Mouse (Mus musculus) limb, embryonic 10.5 days (tissue): Measurements from ENCODE around the gene Cilp. TPM values are rescaled to one million over a fixed set of nuclear protein-coding genes. Genes with fewer than 3 reads are reported as not detected.
"Not testable (repeated sequence)": the region's sequence is repeated elsewhere in the genome, so short reads cannot be mapped to it uniquely, and the experiment has no call there.

Experiments used
- DNase-seq: peaks from one replicate; pipeline ENCODE4 v3.0.0-alpha.2; 2017; ENCODE audit warnings: low spot score
- H3K27ac ChIP-seq: fragments of 300-500 bp; sonication (generic); 2 replicates; pipeline ENCODE4 v1.5.1; 2016; ENCODE audit warnings: mild to moderate bottlenecking
- H3K27me3 ChIP-seq: fragments of 300-500 bp; sonication (generic); 2 replicates; pipeline ENCODE4 v1.6.1; 2016; ENCODE audit warnings: low read depth, mild to moderate bottlenecking; ENCODE audit not compliant: poor library complexity, severe bottlenecking
- H3K36me3 ChIP-seq: fragments of 300-500 bp; sonication (generic); 2 replicates; pipeline ENCODE4 v1.6.1; 2016; ENCODE audit warnings: mild to moderate bottlenecking, moderate library complexity
- H3K4me1 ChIP-seq: fragments of 300-500 bp; sonication (generic); 2 replicates; pipeline ENCODE4 v1.6.1; 2016
- H3K4me3 ChIP-seq: fragments of 300-500 bp; sonication (generic); 2 replicates; pipeline ENCODE4 v1.5.1; 2016; ENCODE audit warnings: mild to moderate bottlenecking, moderate library complexity
- H3K9me3 ChIP-seq: fragments of 300-500 bp; sonication (generic); replicated peaks from 2 replicates; pipeline ENCODE4 v1.6.1; 2016; ENCODE audit warnings: mild to moderate bottlenecking
- WGBS: fragments of 180-500 bp; shearing (Covaris S2); methylation state at CpG from one replicate; pipeline ENCODE4 v1.1.7; 2016; 5-methylcytosine and 5-hydroxymethylcytosine counted together
- polyA plus RNA-seq: library from polyadenylated mRNA; unstranded; fragments of >200 nt; fragmentation: Nextera tagmentation; extraction: Ambion mirVana; gene quantifications from 2 replicates; pipeline ENCODE4 v1.2.1, GENCODE M21; 2016

The Cilp gene
- polyA plus RNA-seq, 1 experiment from 2014 or later: 0.06 TPM

GRCm38 (mm10) chr9:65288252-65288651 is 23.3 kb downstream of the Cilp start:
- not testable (repeated sequence) for H3K9me3 ChIP-seq, H3K36me3 ChIP-seq, H3K27me3 ChIP-seq, DNase-seq, H3K4me1 ChIP-seq, H3K4me3 ChIP-seq, H3K27ac ChIP-seq
- 90% methylated on average over 5 of the region's 5 CpGs for WGBS

DNA sequence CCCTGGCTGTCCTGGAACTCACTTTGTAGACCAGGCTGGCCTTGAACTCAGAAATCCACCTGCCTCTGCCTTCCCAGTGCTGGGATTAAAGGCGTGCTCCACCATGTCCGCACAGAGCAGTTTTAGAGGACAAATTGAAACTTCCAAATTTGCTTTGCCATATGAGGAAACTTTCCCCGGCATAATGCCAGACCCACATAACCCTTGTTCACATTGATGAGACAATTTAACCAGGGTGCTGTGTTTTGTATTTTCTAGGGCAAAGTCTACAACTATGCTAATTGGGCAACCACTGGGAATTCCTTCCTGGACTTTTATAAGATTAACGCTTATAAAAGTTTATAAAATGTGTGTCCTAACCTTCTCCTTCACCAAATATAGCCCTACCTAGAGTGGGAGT is 25.0 kb downstream of the Cilp start:
- Histone ChIP-seq H3K9me3 (no peaks in the 10 kb centered on the region), H3K27me3 (no peaks in the 10 kb centered on the region), H3K36me3 (no peaks in the 10 kb centered on the region), H3K4me3 (no peak overlapping the region), H3K27ac (no peak overlapping the region), H3K4me1 (peaks cover 10% of the 10 kb centered on the region)
- no peak for DNase-seq
- WGBS: 92% methylated on average over 4 of the region's 4 CpGs

DNA sequence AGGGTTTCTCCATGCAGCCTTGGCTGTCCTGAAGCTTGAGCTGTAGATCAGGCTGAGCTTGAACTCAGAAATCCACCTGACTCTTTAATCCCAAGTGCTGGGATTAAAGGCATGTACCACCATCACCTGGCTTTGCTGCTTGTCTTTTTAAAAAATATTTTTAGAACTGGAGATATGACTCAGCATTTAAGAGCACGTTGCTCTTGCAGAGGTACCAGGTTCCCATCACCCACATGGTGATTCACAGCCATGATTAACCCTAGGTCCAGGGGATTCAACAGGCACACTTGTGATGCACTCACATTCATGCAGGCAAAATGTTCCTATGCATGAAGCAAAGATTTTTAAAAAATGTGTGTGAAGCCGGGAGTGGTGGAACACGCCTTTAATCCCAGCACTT is 27.4 kb downstream of the Cilp start:
- Histone ChIP-seq H3K27ac (no peak overlapping the region), H3K36me3 (peaks cover 11% of the 10 kb centered on the region), H3K4me1 (peaks cover 19% of the 10 kb centered on the region), H3K4me3 (no peak overlapping the region), H3K27me3 (no peaks in the 10 kb centered on the region), H3K9me3 (no peaks in the 10 kb centered on the region)
- no peak for DNase-seq
- 91% methylated on average over 3 of the region's 3 CpGs for WGBS

- no peak for DNase-seq
- peaks cover 17% of the 10 kb centered on the region for H3K36me3 ChIP-seq
- H3K9me3 ChIP-seq: no peaks in the 10 kb centered on the region
- peak overlapping the region; percentile 86 for H3K4me3 ChIP-seq
- H3K27ac ChIP-seq: peak overlapping the region; percentile 90
- peaks cover 19% of the 10 kb centered on the region for H3K4me1 ChIP-seq
- H3K27me3 ChIP-seq: no peaks in the 10 kb centered on the region
- WGBS: 32% methylated on average over 5 of the region's 5 CpGs
Measured at GRCm38 (mm10) chr9:65293119-65293518, 28.1 kb downstream of the Cilp start.

DNA sequence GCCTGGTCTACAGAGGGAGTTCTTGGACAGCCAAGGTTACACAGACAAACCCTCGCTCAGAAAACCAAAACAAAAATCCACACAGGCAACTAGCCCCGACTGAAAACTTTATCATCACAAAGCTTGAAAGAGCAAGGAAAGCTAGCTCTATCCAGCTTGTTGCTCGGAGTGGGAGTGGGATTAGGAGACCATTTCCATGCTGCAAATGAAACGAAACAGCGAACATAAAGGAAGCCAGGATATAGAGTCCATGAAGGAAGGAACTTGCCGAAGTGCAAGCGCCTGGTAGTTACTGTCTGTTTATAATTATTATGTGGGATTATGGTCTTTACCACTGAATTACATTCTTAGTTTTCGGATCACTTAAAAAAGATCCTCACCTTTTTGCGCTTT is 28.6 kb downstream of the Cilp start:
- Histone ChIP-seq H3K27ac (peak overlapping the region; percentile 90), H3K36me3 (peaks cover 17% of the 10 kb centered on the region), H3K4me1 (peaks cover 19% of the 10 kb centered on the region), H3K9me3 (no peaks in the 10 kb centered on the region), H3K4me3 (peak overlapping the region; percentile 86), H3K27me3 (no peaks in the 10 kb centered on the region)
- 2% methylated on average over 9 of the region's 9 CpGs for WGBS
- DNase-seq: peak; percentile 43

- peak within 1 kb of the TSS; percentile 90 for H3K27ac ChIP-seq
- peaks cover 17% of the 10 kb centered on the region for H3K36me3 ChIP-seq
- peaks cover 19% of the 10 kb centered on the region for H3K4me1 ChIP-seq
- no peaks in the 10 kb centered on the region for H3K9me3 ChIP-seq
- no peaks in the 10 kb centered on the region for H3K27me3 ChIP-seq
- DNase-seq: peak; percentile 99
- H3K4me3 ChIP-seq: peak within 1 kb of the TSS; percentile 86
- WGBS: under 1% methylated on average over 71 of the region's 71 CpGs
Measured at GRCm38 (mm10) chr9:65293973-65294715, 29.2 kb downstream of the Cilp start, which contains the start of gene Clpx. Clpx (plus strand) TSS chr9:65294260.

DNA sequence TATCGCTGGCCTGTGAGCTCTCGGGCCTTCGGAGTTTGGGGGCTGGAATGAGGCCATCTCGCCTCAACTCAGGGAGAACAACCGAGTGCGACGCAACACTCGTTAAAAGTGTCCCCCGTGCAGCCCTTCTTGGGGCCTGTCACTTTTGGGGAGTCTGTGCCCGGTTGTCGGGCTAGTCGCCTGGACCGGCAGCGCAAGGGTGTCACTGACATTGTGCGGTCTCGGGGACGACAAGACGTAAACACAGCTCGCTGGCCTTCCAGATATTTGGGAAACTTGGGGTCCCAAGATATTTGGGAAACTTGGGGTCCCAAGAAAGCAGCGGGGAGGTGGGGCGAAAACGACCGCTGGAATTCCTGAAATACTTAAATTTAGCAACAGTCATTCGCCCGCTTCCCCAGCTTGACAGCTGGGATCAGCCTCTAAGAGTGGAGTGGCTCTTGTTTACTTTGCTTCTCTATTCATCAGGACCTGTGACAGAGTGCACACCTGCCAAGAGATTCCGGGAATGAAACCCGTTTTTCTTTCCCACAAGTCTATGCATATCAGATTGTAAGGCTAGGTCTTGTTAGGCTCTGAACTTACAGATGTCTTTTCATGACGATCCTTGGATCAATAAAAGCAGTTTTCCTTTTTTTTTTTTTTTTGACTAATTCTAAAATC is 29.9 kb downstream of the Cilp start:
- peak overlapping the region; percentile 86 for H3K4me3 ChIP-seq
- no peaks in the 10 kb centered on the region for H3K9me3 ChIP-seq
- 4% methylated on average over 28 of the region's 28 CpGs for WGBS
- no peaks in the 10 kb centered on the region for H3K27me3 ChIP-seq
- H3K27ac ChIP-seq: peak overlapping the region; percentile 90
- H3K36me3 ChIP-seq: peaks cover 21% of the 10 kb centered on the region
- peaks cover 19% of the 10 kb centered on the region for H3K4me1 ChIP-seq
- no peak for DNase-seq

DNA sequence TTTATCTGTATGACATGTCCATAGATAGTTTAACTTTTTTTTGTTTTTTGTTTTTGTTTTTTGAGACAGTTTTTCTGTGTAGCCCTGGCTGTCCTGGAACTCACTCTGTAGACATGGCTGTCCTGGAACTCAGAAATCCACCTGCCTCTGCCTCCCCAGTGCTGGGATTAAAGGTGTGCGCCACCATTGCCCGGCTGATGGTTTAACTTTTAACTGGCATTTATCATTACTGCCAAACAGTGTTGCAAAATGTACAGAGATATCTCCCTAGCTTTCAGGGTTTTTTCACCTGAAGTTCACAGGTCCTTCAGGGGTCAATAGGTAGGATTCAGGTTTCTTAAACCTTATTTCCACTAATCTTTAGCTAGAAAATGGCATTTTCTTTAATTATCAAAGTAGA is 32.1 kb downstream of the Cilp start:
- H3K27me3 ChIP-seq: no peaks in the 10 kb centered on the region
- no peak overlapping the region for H3K4me3 ChIP-seq
- peaks cover 43% of the 10 kb centered on the region for H3K36me3 ChIP-seq
- no peaks in the 10 kb centered on the region for H3K9me3 ChIP-seq
- DNase-seq: no peak
- 96% methylated on average over 2 of the region's 2 CpGs for WGBS
- H3K4me1 ChIP-seq: peaks cover 19% of the 10 kb centered on the region
- no peak overlapping the region for H3K27ac ChIP-seq

DNA sequence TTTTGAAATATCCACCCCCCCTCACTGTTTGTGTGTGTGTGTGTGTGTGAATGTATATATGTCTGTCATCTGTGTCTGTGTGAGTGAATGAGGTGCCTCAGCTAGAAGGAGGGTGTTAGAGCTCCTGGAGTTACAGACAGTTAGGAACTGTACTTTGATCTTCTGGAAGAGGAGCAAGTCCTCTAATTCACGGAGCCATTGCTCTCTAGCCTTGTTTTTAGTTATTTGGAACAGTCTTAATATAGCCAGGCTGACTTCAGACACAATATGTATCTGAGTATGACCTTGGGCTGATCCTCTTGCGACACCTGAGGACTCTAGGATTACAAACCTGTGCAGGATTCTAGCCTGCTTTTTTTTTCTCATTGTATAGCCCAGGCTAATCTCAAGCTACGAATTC is 33.8 kb downstream of the Cilp start:
- Histone ChIP-seq H3K27me3 (no peaks in the 10 kb centered on the region), H3K4me1 (peaks cover 12% of the 10 kb centered on the region), H3K27ac (no peak overlapping the region), H3K9me3 (no peaks in the 10 kb centered on the region), H3K4me3 (no peak overlapping the region), H3K36me3 (peaks cover 60% of the 10 kb centered on the region)
- 86% methylated on average over 3 of the region's 3 CpGs for WGBS
- no peak for DNase-seq

- DNase-seq: no peak
- WGBS: 96% methylated on average over 7 of the region's 7 CpGs
- no peaks in the 10 kb centered on the region for H3K27me3 ChIP-seq
- no peak overlapping the region for H3K4me3 ChIP-seq
- no peak overlapping the region for H3K27ac ChIP-seq
- peaks cover 69% of the 10 kb centered on the region for H3K36me3 ChIP-seq
- peaks cover 12% of the 10 kb centered on the region for H3K4me1 ChIP-seq
- no peaks in the 10 kb centered on the region for H3K9me3 ChIP-seq
Measured at GRCm38 (mm10) chr9:65299650-65300049, 34.7 kb downstream of the Cilp start.

- Histone ChIP-seq H3K27me3 (no peaks in the 10 kb centered on the region), H3K27ac (no peak overlapping the region), H3K4me1 (no peaks in the 10 kb centered on the region), H3K36me3 (peaks cover 84% of the 10 kb centered on the region), H3K4me3 (no peak overlapping the region), H3K9me3 (no peaks in the 10 kb centered on the region)
- no peak for DNase-seq
- 95% methylated on average over 4 of the region's 4 CpGs for WGBS
Measured at GRCm38 (mm10) chr9:65302327-65302983, 37.5 kb downstream of the Cilp start.

DNA sequence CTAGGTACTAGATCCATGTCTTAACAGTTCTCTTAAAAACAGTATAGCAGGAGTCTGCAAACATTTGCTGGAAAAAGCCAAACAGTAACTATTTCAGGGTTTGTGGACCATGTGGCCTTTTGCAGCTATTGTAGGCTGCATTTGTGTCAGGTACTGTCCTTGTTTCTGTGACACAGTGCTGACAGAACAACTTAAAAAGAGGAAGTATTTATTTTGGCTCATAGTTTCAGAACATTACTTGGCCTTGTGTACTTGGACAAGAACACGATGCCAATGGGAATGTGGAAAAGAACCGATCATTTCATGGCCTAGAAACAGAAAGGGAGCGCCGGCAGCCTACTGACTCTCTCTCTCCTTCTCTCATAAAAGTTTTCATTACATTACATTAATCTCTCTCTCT is 38.6 kb downstream of the Cilp start:
- H3K4me3 ChIP-seq: no peak overlapping the region
- H3K36me3 ChIP-seq: peaks cover 88% of the 10 kb centered on the region
- no peak overlapping the region for H3K27ac ChIP-seq
- no peak for DNase-seq
- no peaks in the 10 kb centered on the region for H3K27me3 ChIP-seq
- H3K9me3 ChIP-seq: no peaks in the 10 kb centered on the region
- no peaks in the 10 kb centered on the region for H3K4me1 ChIP-seq
- 95% methylated on average over 4 of the region's 4 CpGs for WGBS

DNA sequence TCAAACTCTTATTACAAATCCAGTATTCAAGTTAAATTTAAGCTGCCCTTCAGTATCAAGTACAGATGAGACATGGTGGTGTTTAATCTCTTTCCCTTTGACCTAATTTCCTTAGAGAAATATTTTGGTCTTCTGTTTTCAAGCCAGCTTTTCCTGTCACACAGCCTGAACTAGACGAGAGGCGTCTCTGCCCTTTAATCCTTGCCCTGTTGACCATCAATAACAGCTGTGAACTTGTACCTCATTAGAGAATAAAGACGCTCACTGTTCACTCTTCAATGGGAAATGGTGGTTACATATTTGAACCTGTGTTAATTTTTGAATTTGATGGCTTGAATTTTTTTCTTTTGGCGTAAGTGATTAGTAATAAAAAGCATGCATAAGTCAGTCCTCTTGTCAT is 39.3 kb downstream of the Cilp start:
- H3K36me3 ChIP-seq: peaks cover 95% of the 10 kb centered on the region
- no peak for DNase-seq
- no peaks in the 10 kb centered on the region for H3K27me3 ChIP-seq
- H3K9me3 ChIP-seq: no peaks in the 10 kb centered on the region
- WGBS: 78% methylated on average over 4 of the region's 4 CpGs
- H3K4me3 ChIP-seq: no peak overlapping the region
- H3K27ac ChIP-seq: no peak overlapping the region
- H3K4me1 ChIP-seq: no peaks in the 10 kb centered on the region
